Mouse (Mus musculus): ENCODE measurements around the gene Pdgfra. TPM values are rescaled to one million over a fixed set of nuclear protein-coding genes. Genes with fewer than 3 reads are reported as not detected.

Gene Pdgfra
- total and polyA plus RNA-seq, 2 experiments from 2014 or later, result 21.9 to 60.2 TPM

DNA sequence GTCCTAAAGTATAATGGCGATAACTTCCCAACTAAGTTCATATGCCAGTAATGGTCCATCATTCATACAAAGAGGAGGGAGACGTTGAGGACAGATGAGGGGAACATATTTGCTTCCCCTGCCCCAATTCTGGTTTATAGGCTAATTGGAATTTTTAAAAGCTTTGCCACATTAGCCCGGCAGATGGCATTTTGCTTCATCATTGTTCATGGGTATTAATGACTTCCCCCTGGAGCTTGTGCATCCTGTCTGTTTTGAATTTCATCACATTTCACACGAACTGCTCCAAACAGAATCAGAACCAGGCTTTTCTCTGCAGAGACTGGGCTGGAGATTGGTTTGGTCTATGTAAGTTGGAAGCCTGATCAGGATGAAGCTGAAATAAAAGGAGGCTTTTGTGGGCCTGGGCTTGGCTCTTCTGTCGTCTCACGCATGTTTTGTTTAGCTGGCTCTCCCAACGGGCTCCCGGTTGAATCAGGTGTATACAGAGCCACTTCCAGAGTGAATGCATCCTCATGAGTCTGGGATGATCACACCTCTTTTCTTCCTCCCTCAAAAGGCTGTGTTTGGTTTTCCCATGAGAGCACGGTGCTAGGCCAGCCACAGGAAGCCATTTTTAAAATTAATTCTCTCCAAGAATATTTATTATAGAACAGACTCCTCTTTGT lies 47.7 kb downstream of the Pdgfra start:
- ATAC-seq, result 0 out of 2 replicates have a peak, but pooled peaks have one; percentile 53

DNA sequence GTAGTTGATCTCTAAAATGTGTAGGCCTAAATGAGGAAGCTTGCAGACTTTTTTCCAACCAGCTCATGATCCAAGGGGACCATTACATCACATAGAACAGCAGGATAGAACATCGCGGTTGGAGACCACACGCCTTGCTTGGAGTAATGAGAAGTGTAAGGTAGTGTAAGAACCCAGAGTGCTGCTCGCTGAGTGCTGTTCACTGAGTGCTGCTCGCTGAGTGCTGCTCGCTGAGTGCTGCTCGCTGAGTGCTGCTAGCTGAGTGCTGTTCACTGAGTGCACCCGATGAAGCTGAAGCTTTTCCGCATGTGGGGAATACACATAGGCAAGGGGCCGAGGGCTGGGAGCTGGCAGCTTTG lies 48.3 kb downstream of the Pdgfra start:
- ATAC-seq (no peak), DNase-seq (ENCODE audit: low spot score) (no peak)
- no peaks in the 10 kb centered on the region; the same call in 1 of the 2 replicates for H3K4me1 ChIP-seq (ENCODE audit: insufficient read depth, low read length)
- H3K4me2 ChIP-seq (ENCODE audit: low read depth, low read length), result no peak overlapping the region
- H3K9ac ChIP-seq (replicated peaks; ENCODE audit: low read length), result no peak overlapping the region
- no peak for TF ChIP-seq CTCF (IDR thresholded peaks at IDR 0.05; ENCODE audit: low read depth)
- H3K36me3 ChIP-seq (ENCODE audit: insufficient read depth, low read length), result no peaks in the 10 kb centered on the region
- no peak overlapping the region for H3K27ac ChIP-seq
- WGBS, result 89% methylated on average over 10 of the region's 10 CpGs
- no peaks in the 10 kb centered on the region for H3K9me3 ChIP-seq (ENCODE audit: low read length)
- H3K27me3 ChIP-seq (ENCODE audit: insufficient read depth, low read length), result no peaks in the 10 kb centered on the region
- no peak overlapping the region for H3K4me3 ChIP-seq (ENCODE audit: low read length)

More for the DNA sequence above, 47.7 kb downstream of the Pdgfra start:
- Histone ChIP-seq H3K4me2 (ENCODE audit: low read depth, low read length) (no peak overlapping the region), H3K4me1 (ENCODE audit: insufficient read depth, low read length) (no peaks in the 10 kb centered on the region; the same call in 1 of the 2 replicates), H3K9ac (replicated peaks; ENCODE audit: low read length) (no peak overlapping the region), H3K9me3 (ENCODE audit: low read length) (no peaks in the 10 kb centered on the region), H3K36me3 (ENCODE audit: insufficient read depth, low read length) (no peaks in the 10 kb centered on the region), H3K27me3 (ENCODE audit: insufficient read depth, low read length) (no peaks in the 10 kb centered on the region), H3K27ac (no peak overlapping the region), H3K4me3 (ENCODE audit: low read length) (no peak overlapping the region)
- peak; percentile 51 for DNase-seq (ENCODE audit: low spot score)
- 53% methylated on average over 9 of the region's 9 CpGs for WGBS
- peak; percentile 35; the same call in 1 of the 2 replicates for TF ChIP-seq CTCF (IDR thresholded peaks at IDR 0.05; ENCODE audit: low read depth)

DNA sequence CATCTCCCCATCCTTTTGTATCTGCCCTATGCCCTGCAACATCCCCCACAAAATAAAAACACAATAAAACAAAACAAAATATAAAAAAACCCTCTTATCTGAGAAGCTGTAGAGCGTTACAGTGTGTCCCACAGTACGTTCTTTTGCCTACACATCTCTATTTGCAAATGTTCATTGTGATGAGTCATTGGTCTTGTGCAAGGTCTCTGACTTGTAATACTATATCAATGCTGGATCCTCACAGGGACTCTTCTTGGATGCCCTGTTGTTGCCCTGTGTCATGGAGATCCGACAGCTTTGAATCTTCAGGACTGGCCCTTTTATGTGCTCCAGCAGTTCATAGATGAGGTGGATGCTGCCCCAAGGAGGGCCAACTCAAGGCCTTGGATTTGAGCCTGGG lies 55.8 kb downstream of the Pdgfra start:
- no peak overlapping the region for H3K27ac ChIP-seq
- H3K36me3 ChIP-seq (ENCODE audit: insufficient read depth, low read length), result no peaks in the 10 kb centered on the region
- DNase-seq (ENCODE audit: low spot score) (no peak), ATAC-seq (no peak)
- TF ChIP-seq CTCF (IDR thresholded peaks at IDR 0.05; ENCODE audit: low read depth), result no peak
- H3K27me3 ChIP-seq (ENCODE audit: insufficient read depth, low read length), result no peaks in the 10 kb centered on the region
- no peaks in the 10 kb centered on the region for H3K9me3 ChIP-seq (ENCODE audit: low read length)
- no peak overlapping the region for H3K9ac ChIP-seq (replicated peaks; ENCODE audit: low read length)
- H3K4me1 ChIP-seq (ENCODE audit: insufficient read depth, low read length), result no peaks in the 10 kb centered on the region
- H3K4me2 ChIP-seq (ENCODE audit: low read depth, low read length), result no peak overlapping the region
- H3K4me3 ChIP-seq (ENCODE audit: low read length), result no peak overlapping the region
- WGBS, result 87% methylated on average over 3 of the region's 3 CpGs

DNA sequence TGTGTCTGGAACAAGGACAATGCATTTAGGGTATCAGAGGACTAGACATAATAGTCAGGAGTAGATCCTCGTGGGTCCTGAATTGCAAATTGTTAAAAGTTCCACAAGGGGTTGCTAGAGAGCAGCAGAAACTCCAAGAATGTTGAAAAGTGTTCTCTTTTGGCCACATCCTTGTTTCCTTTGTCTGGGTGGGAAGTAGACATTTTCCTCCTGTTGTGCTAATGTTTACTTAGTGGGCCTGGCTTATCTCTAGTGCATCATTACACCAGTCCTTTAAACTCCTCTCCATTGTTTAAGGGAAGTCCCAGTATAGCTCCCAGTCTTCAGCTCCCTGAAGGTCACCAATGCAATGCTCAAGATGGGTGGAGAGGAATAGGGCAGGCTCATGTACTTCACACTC lies 57.9 kb downstream of the Pdgfra start:
- Histone ChIP-seq H3K9me3 (ENCODE audit: low read length) (no peaks in the 10 kb centered on the region), H3K4me2 (ENCODE audit: low read depth, low read length) (no peak overlapping the region), H3K4me1 (ENCODE audit: insufficient read depth, low read length) (no peaks in the 10 kb centered on the region), H3K4me3 (ENCODE audit: low read length) (no peak overlapping the region), H3K27ac (no peak overlapping the region), H3K36me3 (ENCODE audit: insufficient read depth, low read length) (no peaks in the 10 kb centered on the region), H3K27me3 (ENCODE audit: insufficient read depth, low read length) (no peaks in the 10 kb centered on the region), H3K9ac (replicated peaks; ENCODE audit: low read length) (no peak overlapping the region)
- peak; percentile 77 for DNase-seq (ENCODE audit: low spot score)
- peak; percentile 78 for TF ChIP-seq CTCF (IDR thresholded peaks at IDR 0.05; ENCODE audit: low read depth)
- WGBS, result 6% methylated on average over 1 of the region's 1 CpGs
- 0 out of 2 replicates have a peak, but pooled peaks have one; percentile 50 for ATAC-seq

DNA sequence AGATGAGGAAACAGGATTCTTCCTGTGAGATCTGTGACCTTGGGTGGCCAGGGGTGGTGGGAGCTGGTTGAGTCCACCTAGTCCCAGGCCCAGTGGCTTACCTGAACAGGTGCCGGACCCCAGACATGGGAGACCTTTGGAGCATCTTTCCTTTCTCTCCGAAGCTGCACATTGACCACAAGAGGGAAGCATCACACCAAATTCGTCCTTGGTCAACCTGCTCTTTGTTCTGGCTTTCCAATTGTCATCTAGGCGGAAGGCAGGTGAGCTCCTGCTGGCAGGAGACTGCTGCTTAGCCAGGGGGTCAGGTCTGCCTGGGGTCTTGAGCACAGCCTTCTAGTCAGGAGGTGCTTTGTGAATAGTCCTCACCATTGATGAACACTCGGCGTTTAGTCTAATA lies 62.4 kb downstream of the Pdgfra start:
- no peaks in the 10 kb centered on the region for H3K36me3 ChIP-seq (ENCODE audit: insufficient read depth, low read length)
- TF ChIP-seq CTCF (IDR thresholded peaks at IDR 0.05; ENCODE audit: low read depth), result peak; percentile 86
- H3K4me1 ChIP-seq (ENCODE audit: insufficient read depth, low read length), result no peaks in the 10 kb centered on the region
- 46% methylated on average over 6 of the region's 6 CpGs for WGBS
- no peak overlapping the region for H3K9ac ChIP-seq (replicated peaks; ENCODE audit: low read length)
- H3K27ac ChIP-seq, result no peak overlapping the region
- no peaks in the 10 kb centered on the region for H3K27me3 ChIP-seq (ENCODE audit: insufficient read depth, low read length)
- no peak overlapping the region for H3K4me2 ChIP-seq (ENCODE audit: low read depth, low read length)
- no peak overlapping the region for H3K4me3 ChIP-seq (ENCODE audit: low read length)
- no peaks in the 10 kb centered on the region for H3K9me3 ChIP-seq (ENCODE audit: low read length)
- peak; percentile 80 for DNase-seq (ENCODE audit: low spot score)
- ATAC-seq, result peak; percentile 47; the same call in 1 of the 2 replicates

DNA sequence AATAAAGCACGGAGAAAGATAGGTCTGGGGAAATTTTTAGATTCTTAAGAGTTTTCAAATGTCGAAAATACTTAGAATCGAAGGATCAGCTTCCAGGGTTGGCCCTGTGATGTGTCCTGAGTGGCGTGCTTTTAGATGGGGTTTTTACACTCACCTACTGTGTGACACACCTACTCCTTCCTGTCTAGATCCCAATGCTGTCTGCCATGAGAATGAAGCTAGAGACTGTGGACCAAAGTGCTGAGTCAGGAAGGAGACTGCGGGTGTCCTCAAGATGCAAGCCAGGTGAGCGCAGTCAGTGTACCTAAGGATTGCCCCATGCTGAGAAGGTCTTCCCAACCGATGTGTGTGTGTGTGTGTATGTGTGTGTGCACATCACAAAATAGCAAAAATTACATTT lies 62.8 kb downstream of the Pdgfra start:
- no peak overlapping the region for H3K27ac ChIP-seq
- no peaks in the 10 kb centered on the region for H3K27me3 ChIP-seq (ENCODE audit: insufficient read depth, low read length)
- WGBS, result 75% methylated on average over 7 of the region's 7 CpGs
- no peak for TF ChIP-seq CTCF (IDR thresholded peaks at IDR 0.05; ENCODE audit: low read depth)
- peak; percentile 48; the same call in 1 of the 2 replicates for ATAC-seq
- H3K4me3 ChIP-seq (ENCODE audit: low read length), result no peak overlapping the region
- H3K9me3 ChIP-seq (ENCODE audit: low read length), result no peaks in the 10 kb centered on the region
- no peak overlapping the region for H3K4me2 ChIP-seq (ENCODE audit: low read depth, low read length)
- H3K36me3 ChIP-seq (ENCODE audit: insufficient read depth, low read length), result no peaks in the 10 kb centered on the region
- H3K4me1 ChIP-seq (ENCODE audit: insufficient read depth, low read length), result no peaks in the 10 kb centered on the region
- DNase-seq (ENCODE audit: low spot score), result no peak
- no peak overlapping the region for H3K9ac ChIP-seq (replicated peaks; ENCODE audit: low read length)

DNA sequence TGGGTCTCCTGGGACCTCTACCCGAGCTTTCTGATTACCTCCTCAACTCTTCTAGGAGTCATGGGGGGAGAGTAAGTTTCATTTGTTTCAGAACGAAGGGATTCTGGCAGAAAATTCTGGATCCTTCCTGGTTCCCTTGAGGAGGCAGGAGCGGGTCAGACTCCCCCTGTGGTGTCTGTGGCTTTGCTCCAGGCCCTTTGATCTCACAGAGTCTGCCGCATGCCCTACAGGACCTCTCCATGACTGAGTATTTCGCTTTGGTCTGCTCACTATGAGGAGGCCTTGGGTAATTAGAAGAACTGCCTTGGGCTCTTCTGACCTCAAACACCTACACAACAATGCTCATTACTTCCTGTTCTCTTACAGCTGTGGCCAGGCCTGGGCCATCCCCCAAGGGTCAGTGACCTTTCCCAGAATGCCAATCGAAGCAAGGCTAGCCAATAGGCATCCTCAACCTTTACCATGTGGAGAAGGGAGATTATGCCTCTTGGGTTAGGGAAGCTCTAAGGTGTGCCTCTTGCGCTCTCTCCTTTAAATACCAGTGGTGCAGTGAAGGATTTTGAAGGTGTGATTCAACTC lies 63.7 kb downstream of the Pdgfra start:
- H3K27me3 ChIP-seq (ENCODE audit: insufficient read depth, low read length), result no peaks in the 10 kb centered on the region
- H3K9ac ChIP-seq (replicated peaks; ENCODE audit: low read length), result no peak overlapping the region
- H3K4me3 ChIP-seq (ENCODE audit: low read length), result no peak overlapping the region
- H3K4me1 ChIP-seq (ENCODE audit: insufficient read depth, low read length), result no peaks in the 10 kb centered on the region
- ATAC-seq, result no peak
- H3K36me3 ChIP-seq (ENCODE audit: insufficient read depth, low read length), result no peaks in the 10 kb centered on the region
- no peak overlapping the region for H3K27ac ChIP-seq
- H3K4me2 ChIP-seq (ENCODE audit: low read depth, low read length), result no peak overlapping the region
- TF ChIP-seq CTCF (IDR thresholded peaks at IDR 0.05; ENCODE audit: low read depth), result no peak
- no peaks in the 10 kb centered on the region for H3K9me3 ChIP-seq (ENCODE audit: low read length)
- 63% methylated on average over 7 of the region's 7 CpGs for WGBS
- DNase-seq (ENCODE audit: low spot score), result no peak
